ENCODE assay signal across 19 mouse cellular contexts in the genomic region with DNA sequence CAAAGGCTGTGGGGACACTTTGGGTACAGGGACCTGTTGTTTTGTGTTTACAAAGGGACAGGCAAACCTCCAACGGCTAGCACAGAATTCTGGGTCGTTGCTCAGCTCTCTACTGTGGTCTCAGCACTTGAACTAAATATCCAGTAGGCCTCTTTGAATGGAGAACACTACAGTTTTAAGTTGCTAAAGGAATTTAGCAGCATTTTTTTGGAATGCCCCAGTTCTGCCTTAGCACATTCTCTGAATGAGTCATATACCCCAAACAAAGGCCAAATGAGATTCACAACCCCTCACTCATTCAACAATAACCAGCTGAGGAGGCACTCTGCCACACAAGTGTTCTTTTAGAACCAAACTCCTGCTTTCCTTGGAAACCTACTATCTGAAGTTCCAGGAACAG.
"Had no signal": no experiment of that assay in that cellular context is flagged by ENCODE, and none has a peak within 500 bp of the region (broad histone marks: within the 10 kb centered on the region; RNA-seq: fewer than 3 reads in every experiment).

No protein-coding gene starts in this region.

- DNase-seq: lung, adult 18-20 months; lung, embryonic 14.5 days; lung, postnatal 14 days; lung, postnatal 4 days; midbrain, embryonic 14.5 days; retina, postnatal 1 day; right cerebral cortex, adult 18-20 months; right cerebral cortex, postnatal 25 days; right cerebral cortex, postnatal 4 days; spleen, adult 18-20 months; thymus, adult 18-20 months; thymus, postnatal 14 days; thymus, postnatal 36 days had no signal

- H3K27me3 ChIP-seq: midbrain, embryonic 12.5 days; neural tube, embryonic 13.5 days; neural tube, embryonic 15.5 days had no signal

- H3K9ac ChIP-seq: lung, embryonic 14.5 days; midbrain, embryonic 12.5 days; neural tube, embryonic 13.5 days; neural tube, embryonic 15.5 days had no signal

- H3K9me3 ChIP-seq: midbrain, embryonic 10.5 days; midbrain, embryonic 12.5 days; neural tube, embryonic 13.5 days; neural tube, embryonic 15.5 days had no signal

- H3K4me3 ChIP-seq: midbrain, embryonic 10.5 days; midbrain, embryonic 12.5 days; myocyte; neural tube, embryonic 13.5 days; neural tube, embryonic 15.5 days had no signal

- H3K4me2 ChIP-seq: lung, embryonic 14.5 days; midbrain, embryonic 12.5 days; neural tube, embryonic 13.5 days; neural tube, embryonic 15.5 days had no signal

- H3K4me1 ChIP-seq: midbrain, embryonic 10.5 days; midbrain, embryonic 12.5 days had no signal

- H3K36me3 ChIP-seq: midbrain, embryonic 10.5 days; midbrain, embryonic 12.5 days; neural tube, embryonic 13.5 days had no signal

- H3K27ac ChIP-seq: midbrain, embryonic 10.5 days; midbrain, embryonic 12.5 days; neural tube, embryonic 13.5 days; neural tube, embryonic 15.5 days had no signal

- ATAC-seq: midbrain, embryonic 16.5 days had no signal
